Mouse (Mus musculus) lung, adult 2 months (tissue): ENCODE data around the gene Scn4a. TPM values are rescaled to one million over a fixed set of nuclear protein-coding genes. Genes with fewer than 3 reads are reported as not detected.
"Not testable (repeated sequence)": the region's sequence is repeated elsewhere in the genome, so short reads cannot be mapped to it uniquely, and the experiment has no call there.

ENCODE experiments used
- DNase-seq: peaks from one replicate; pipeline ENCODE4 v3.0.0; 2022
- H3K4me1 ChIP-seq: fragments of 200-500 bp; 2 replicates; pipeline ENCODE4 v1.6.1; 2011; ENCODE audit warnings: low read length; ENCODE audit not compliant: control insufficient read depth, insufficient read depth
- H3K4me3 ChIP-seq: fragments of 200-500 bp; replicated peaks from 2 replicates; pipeline ENCODE3; 2011; ENCODE audit warnings: low read depth, mild to moderate bottlenecking, control low read depth, low read length; ENCODE audit errors: extremely low read depth
- CTCF ChIP-seq: fragments of 200-500 bp; IDR thresholded peaks from 2 replicates; pipeline ENCODE4 v1.5.1; 2011; ENCODE audit warnings: mild to moderate bottlenecking, low read length, control low read depth; ENCODE audit not compliant: insufficient read depth
- POLR2A ChIP-seq: fragments of 200-500 bp; IDR thresholded peaks from 2 replicates; pipeline ENCODE4 v1.6.1; 2011; ENCODE audit warnings: low read depth, mild to moderate bottlenecking, control low read depth, low read length, borderline replicate concordance; ENCODE audit errors: extremely low read depth
- WGBS: fragments of 180-500 bp; shearing (Covaris S2); methylation state at CpG from one replicate; pipeline ENCODE4 v1.1.7; 2018; 5-methylcytosine and 5-hydroxymethylcytosine counted together
- polyA plus RNA-seq: library from polyadenylated mRNA; depleted of rRNA; stranded (reverse); fragments of >200 nt; gene quantifications from 2 replicates; pipeline ENCODE4 v1.2.3, GENCODE M21; 2012

The Scn4a gene
- polyA plus RNA-seq, 1 experiment = 4.2 TPM

- no peak for DNase-seq
These were observed 12.0 kb downstream of the Scn4a start for GRCm38 (mm10) chr11:106340990-106341520.

DNA sequence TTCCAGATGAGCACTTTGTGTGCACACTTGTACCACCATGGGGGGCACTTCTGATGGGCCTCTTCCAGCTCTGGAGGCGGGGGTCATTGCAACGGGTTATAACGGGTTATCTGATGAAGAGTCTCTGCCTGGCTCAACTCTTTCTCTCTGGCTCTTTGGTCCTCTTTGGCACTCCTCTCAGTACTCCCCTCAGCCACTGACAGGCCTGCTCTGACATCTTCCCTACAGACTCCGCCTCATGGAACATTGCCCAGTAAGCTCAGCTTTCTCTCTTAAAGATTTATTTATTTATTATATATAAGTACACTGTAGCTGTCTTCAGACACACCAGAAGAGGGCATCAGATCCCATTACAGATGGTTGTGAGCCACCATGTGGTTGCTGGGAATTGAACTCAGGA, 13.8 kb downstream of the Scn4a start:
- H3K4me3 ChIP-seq, DNase-seq, H3K4me1 ChIP-seq: not testable (repeated sequence)
- WGBS = 95% methylated on average over 4 of the region's 4 CpGs

More at GRCm38 (mm10) chr11:106340990-106341520, 12.0 kb downstream of the Scn4a start:
- no peak for TF ChIP-seq POLR2A
- TF ChIP-seq CTCF = no peak
- H3K4me3 ChIP-seq = no peak overlapping the region
- WGBS = 53% methylated on average over 9 of the region's 9 CpGs
- H3K4me1 ChIP-seq = no peaks in the 10 kb centered on the region

GRCm38 (mm10) chr11:106338870-106339269, 14.2 kb downstream of the Scn4a start:
- Histone ChIP-seq H3K4me3 (no peak overlapping the region), H3K4me1 (no peaks in the 10 kb centered on the region)
- DNase-seq = no peak
- TF ChIP-seq POLR2A (no peak), CTCF (no peak)
- 83% methylated on average over 7 of the region's 7 CpGs for WGBS

DNA sequence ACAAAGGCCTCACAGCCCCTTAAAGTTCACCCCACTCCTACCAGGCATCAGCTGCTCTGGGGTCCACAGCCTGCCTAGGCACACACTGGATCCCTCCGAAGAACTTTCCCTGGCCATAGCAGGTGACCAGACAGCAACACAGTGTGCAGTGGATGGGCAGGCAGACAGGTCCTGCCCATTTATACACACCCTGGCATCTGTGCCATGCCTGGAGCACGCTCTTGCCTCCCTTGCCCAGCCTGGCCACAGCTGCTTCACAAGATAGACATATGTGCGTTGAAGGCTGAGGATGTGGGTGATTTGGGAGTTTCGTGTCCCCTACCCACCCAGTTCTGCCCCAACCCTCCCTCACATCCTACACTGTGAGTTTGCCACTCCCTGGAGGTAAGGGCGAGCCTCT, 15.1 kb downstream of the Scn4a start:
- no peak for TF ChIP-seq POLR2A
- no peak for TF ChIP-seq CTCF
- DNase-seq = no peak
- Histone ChIP-seq H3K4me3 (no peak overlapping the region), H3K4me1 (no peaks in the 10 kb centered on the region)
- WGBS = 82% methylated on average over 5 of the region's 5 CpGs

DNA sequence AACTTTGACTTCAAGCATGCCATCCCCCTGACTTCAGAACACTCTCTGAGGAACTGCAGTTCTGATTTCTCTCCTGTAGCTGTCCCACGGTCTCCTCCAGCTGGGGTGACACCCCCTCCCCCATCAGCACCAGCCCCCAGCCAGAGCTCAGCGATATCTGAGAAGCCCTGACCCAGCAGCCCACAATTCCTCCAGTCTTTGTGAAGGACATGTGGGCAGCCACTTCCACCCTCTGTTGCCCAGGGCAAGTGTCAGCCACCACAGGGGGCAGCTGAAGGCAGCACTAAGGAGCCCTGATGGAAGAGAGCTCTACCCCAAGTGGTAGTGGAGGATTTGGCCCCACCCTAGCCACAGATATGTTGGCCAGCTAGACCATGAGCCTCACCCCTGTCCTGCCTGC, 19.0 kb downstream of the Scn4a start:
- DNase-seq = no peak
- 29% methylated on average over 2 of the region's 2 CpGs for WGBS

GRCm38 (mm10) chr11:106332458-106332857, 20.6 kb downstream of the Scn4a start:
- no peak for DNase-seq
- Histone ChIP-seq H3K4me3 (no peak overlapping the region), H3K4me1 (no peaks in the 10 kb centered on the region)
- TF ChIP-seq POLR2A (no peak), CTCF (no peak)
- 29% methylated on average over 4 of the region's 4 CpGs for WGBS

More for the DNA sequence above, 19.0 kb downstream of the Scn4a start:
- no peaks in the 10 kb centered on the region for H3K4me1 ChIP-seq
- TF ChIP-seq POLR2A (no peak), CTCF (no peak)
- H3K4me3 ChIP-seq = no peak overlapping the region

DNA sequence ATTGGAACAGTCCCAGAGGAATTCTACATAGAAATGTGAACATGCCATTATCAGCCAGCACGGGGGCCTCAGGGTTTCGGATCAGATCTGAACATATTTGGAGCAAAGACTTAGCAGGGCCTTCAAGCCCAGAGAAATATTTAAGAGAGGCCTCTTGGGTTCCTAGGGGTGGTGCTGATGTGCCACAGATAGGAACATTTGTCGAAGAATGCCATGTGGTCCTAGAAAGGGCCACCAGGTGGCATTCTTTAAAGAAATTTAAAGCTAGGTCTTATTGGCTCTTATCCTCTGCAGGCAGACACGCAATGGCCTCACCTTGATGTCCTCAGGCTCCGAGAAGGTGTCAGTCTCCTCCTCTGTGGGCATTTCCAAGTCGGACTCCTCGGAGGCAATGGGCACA, 23.4 kb downstream of the Scn4a start:
- no peak overlapping the region for H3K4me3 ChIP-seq
- 31% methylated on average over 7 of the region's 7 CpGs for WGBS
- TF ChIP-seq CTCF (peak; percentile 22; the same call in 1 of the 2 replicates), POLR2A (no peak)
- DNase-seq = no peak
- H3K4me1 ChIP-seq = no peaks in the 10 kb centered on the region

DNA sequence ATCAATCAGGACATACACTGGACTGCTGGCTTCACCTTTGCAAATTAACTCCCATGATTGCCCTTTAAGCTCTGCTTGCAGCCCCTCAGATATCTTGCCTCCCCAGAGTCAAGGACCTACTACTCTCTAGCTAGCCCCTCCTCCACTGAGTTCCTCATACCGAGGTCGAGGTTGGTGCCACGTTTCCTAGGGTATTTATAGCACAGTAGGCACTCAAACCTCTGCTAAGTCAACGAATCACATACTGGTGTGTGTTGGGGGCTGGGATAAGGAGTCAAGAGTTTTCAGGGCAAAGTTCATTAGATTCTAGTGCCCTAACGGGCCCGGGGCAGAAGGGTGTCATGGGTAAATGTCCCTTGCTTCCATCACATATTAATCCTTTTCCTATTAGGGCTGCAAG, 24.0 kb downstream of the Scn4a start:
- TF ChIP-seq POLR2A (no peak), CTCF (no peak)
- 34% methylated on average over 6 of the region's 6 CpGs for WGBS
- H3K4me1 ChIP-seq = no peaks in the 10 kb centered on the region
- no peak for DNase-seq
- H3K4me3 ChIP-seq = no peak overlapping the region

DNA sequence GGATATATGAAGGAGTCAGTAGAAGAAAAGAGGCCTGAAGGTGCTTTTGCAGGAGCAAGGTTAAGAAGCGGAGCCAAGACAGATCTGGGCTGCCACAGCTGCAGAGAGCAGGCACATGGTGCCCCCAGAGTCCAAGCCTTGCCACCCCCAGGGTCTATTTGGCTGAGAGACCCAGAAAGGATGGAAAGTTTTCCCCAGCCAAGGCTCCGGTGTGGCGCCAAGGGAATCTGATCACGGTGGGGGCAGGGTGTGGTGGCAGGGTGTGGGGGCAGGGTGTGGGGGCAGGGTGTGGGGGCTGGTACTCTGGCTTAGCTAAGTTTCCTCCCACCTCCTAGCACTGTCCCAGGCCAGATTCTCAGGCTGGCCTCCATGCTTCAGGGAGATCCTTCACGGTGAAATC, 24.6 kb downstream of the Scn4a start:
- no peak overlapping the region for H3K4me3 ChIP-seq

GRCm38 (mm10) chr11:106326475-106326874, 26.6 kb downstream of the Scn4a start:
- no peaks in the 10 kb centered on the region for H3K4me1 ChIP-seq
- no peak for TF ChIP-seq POLR2A
- TF ChIP-seq CTCF = no peak
- DNase-seq = no peak
- WGBS = 79% methylated on average over 8 of the region's 8 CpGs
- no peak overlapping the region for H3K4me3 ChIP-seq

More for the DNA sequence above, 24.6 kb downstream of the Scn4a start:
- no peak for DNase-seq
- TF ChIP-seq POLR2A = no peak
- no peak for TF ChIP-seq CTCF
- no peaks in the 10 kb centered on the region for H3K4me1 ChIP-seq
- 58% methylated on average over 5 of the region's 5 CpGs for WGBS
